In genomic region chr11:79530333-79530761, GRCm38 (mm10) we compare ENCODE assay signal across 9 mouse cellular contexts. TPM values are rescaled to one million over a fixed set of nuclear protein-coding genes. Genes with fewer than 3 reads are reported as not detected.
DNase-seq lines count a peak whose midpoint lies in the region; ATAC-seq lines count a peak whose summit lies in the region.
"Had no signal": no experiment of that assay in that cellular context is flagged by ENCODE, and none has a peak within 500 bp of the region (broad histone marks: within the 10 kb centered on the region; RNA-seq: fewer than 3 reads in every experiment).

Evi2 (minus strand) TSS chr11:79530589.
Evi2a (minus strand) TSS chr11:79530609.

- peaks cover 11% of the 10 kb centered on the region for H3K4me1 ChIP-seq in liver, embryonic 16.5 days (ENCODE audit: control insufficient read depth, low read depth, low read length)

- H3K9me3 ChIP-seq in liver, embryonic 16.5 days (replicated peaks; ENCODE audit: control insufficient read depth, low read length): no peaks in the 10 kb centered on the region

- 19% methylated on average over 7 of the region's 7 CpGs for WGBS in liver, embryonic 16.5 days (ENCODE audit: insufficient replicate concordance)

- ATAC-seq in liver, embryonic 16.5 days (ENCODE audit: low read depth): no peak
- ATAC-seq in megakaryocyte-erythroid progenitor cell, adult 5-6 weeks (replicated peaks; ENCODE audit: low FRiP score, low TSS enrichment, poor library complexity, severe bottlenecking): no peak

- peak within 1 kb of the TSS; percentile 14 for H3K4me2 ChIP-seq in liver, embryonic 16.5 days (ENCODE audit: low read depth, low read length)

- no peaks in the 10 kb centered on the region for H3K36me3 ChIP-seq in liver, embryonic 16.5 days (ENCODE audit: control insufficient read depth, insufficient read depth)

- no peaks in the 10 kb centered on the region for H3K27me3 ChIP-seq in liver, embryonic 16.5 days (ENCODE audit: control insufficient read depth, insufficient read depth, low read depth, low read length)

- DNase-seq in retina, postnatal 1 day: peak; percentile 6
- no peak for DNase-seq in retina, embryonic 14.5 days (ENCODE audit: low spot score)
- DNase-seq in fibroblast of lung, adult 2 months (ENCODE audit: low read depth): peak; percentile 51
- DNase-seq in telencephalon, adult 2 months (ENCODE audit: low read depth, low spot score): peak; percentile 62
- DNase-seq in adrenal gland, adult 2 months: no peak
- no peak for DNase-seq in MN1 (ENCODE audit: low spot score)

- H3K27ac ChIP-seq in liver, embryonic 16.5 days (ENCODE audit: low read length): no peak within 1 kb of the TSS
- H3K27ac ChIP-seq: kidney, postnatal 0 days had no signal

- no peak within 1 kb of the TSS for H3K9ac ChIP-seq in liver, embryonic 16.5 days (ENCODE audit: low read depth, low read length)

- H3K4me3 ChIP-seq in liver, embryonic 16.5 days (ENCODE audit: low read depth, low read length): peak within 1 kb of the TSS; percentile 36

RNA-seq across cellular contexts. Expression of gene Evi2, which starts in this region (rescaled TPM):
- polyA plus RNA-seq in liver, embryonic 16.5 days (2015; fragmentation: Nextera tagmentation; extraction: Ambion mirVana): 0.59 and 0.63 TPM in 2 replicates
- total RNA-seq in adrenal gland, adult 2 months (2021): under 1 TPM; 0.17 to 0.24 TPM
- 0.12 and 0.32 TPM in 2 replicates for polyA plus RNA-seq in adrenal gland, adult 2 months (2012; rRNA removed)
- total RNA-seq in megakaryocyte-erythroid progenitor cell, adult 5-6 weeks (2014; fragmentation: Nextera tagmentation): 3.5 and 14.8 TPM in 2 replicates
- total RNA-seq in megakaryocyte-erythroid progenitor cell, adult 5-6 weeks (2017): 1.7 and 3.5 TPM in 2 replicates

RNA-seq across cellular contexts. Expression of gene Evi2a, which starts in this region (rescaled TPM):
- 5.5 and 5.7 TPM in 2 replicates for polyA plus RNA-seq in liver, embryonic 16.5 days (2015; fragmentation: Nextera tagmentation; extraction: Ambion mirVana)
- 1 to 10 TPM; 1.7 to 4.1 TPM for total RNA-seq in adrenal gland, adult 2 months (2021)
- 2.4 and 2.7 TPM in 2 replicates for polyA plus RNA-seq in adrenal gland, adult 2 months (2012; rRNA removed)
- total RNA-seq in megakaryocyte-erythroid progenitor cell, adult 5-6 weeks (2014; fragmentation: Nextera tagmentation): 6.2 and 12.1 TPM in 2 replicates
- 3.1 and 10.1 TPM in 2 replicates for total RNA-seq in megakaryocyte-erythroid progenitor cell, adult 5-6 weeks (2017)

Comparison
In these comparisons a context has a peak if more than half of its experiments do, and no peak if none do; other contexts are left out.
1. DNase-seq: peak in retina, postnatal 1 day (single experiment), fibroblast of lung, adult 2 months (single experiment) and telencephalon, adult 2 months (single experiment); none in retina, embryonic 14.5 days (single experiment), adrenal gland, adult 2 months (single experiment) and MN1 (single experiment).